Mouse (Mus musculus): Measurements from ENCODE around the gene Ing5.
A peak's percentile ranks its signal among the peaks of the same experiment; 100 is the strongest.

The Ing5 gene

GRCm38 (mm10) chr1:93802771-93803170, 994 bp upstream of the Ing5 start:
- H3K4me1 ChIP-seq (replicated peaks; ENCODE audit: low read depth, low read length) = peaks cover 73% of the 10 kb centered on the region
- H3K36me3 ChIP-seq (ENCODE audit: insufficient read depth, low read length) = peaks cover 59% of the 10 kb centered on the region
- no peaks in the 10 kb centered on the region for H3K9me3 ChIP-seq (ENCODE audit: low read length)
- H3K27me3 ChIP-seq (ENCODE audit: insufficient read depth, low read length) = no peaks in the 10 kb centered on the region
- H3K4me3 ChIP-seq (replicated peaks; ENCODE audit: low read length) = peak overlapping the region; percentile 88
- no peak for TF ChIP-seq CTCF (conservative IDR thresholded peaks at IDR 0.05; ENCODE audit: low read length)
- no peak for TF ChIP-seq POU5F1 (IDR thresholded peaks at IDR 0.05; ENCODE audit: borderline replicate concordance, low read length)
- TF ChIP-seq NANOG (IDR thresholded peaks at IDR 0.05; ENCODE audit: borderline replicate concordance, low read length) = no peak

- no peak for TF ChIP-seq NANOG (IDR thresholded peaks at IDR 0.05; ENCODE audit: borderline replicate concordance, low read length)
- no peak for TF ChIP-seq CTCF (conservative IDR thresholded peaks at IDR 0.05; ENCODE audit: low read length)
- TF ChIP-seq POU5F1 (IDR thresholded peaks at IDR 0.05; ENCODE audit: borderline replicate concordance, low read length) = no peak
Observed at GRCm38 (mm10) chr1:93804818-93805217, 1.1 kb downstream of the Ing5 start.

GRCm38 (mm10) chr1:93805221-93805951, 1.6 kb downstream of the Ing5 start:
- peaks cover 69% of the 10 kb centered on the region for H3K4me1 ChIP-seq (replicated peaks; ENCODE audit: low read depth, low read length)
- no peaks in the 10 kb centered on the region for H3K27me3 ChIP-seq (ENCODE audit: insufficient read depth, low read length)
- H3K9me3 ChIP-seq (ENCODE audit: low read length) = no peaks in the 10 kb centered on the region
- H3K4me3 ChIP-seq (replicated peaks; ENCODE audit: low read length) = peak overlapping the region; percentile 88
- H3K36me3 ChIP-seq (ENCODE audit: insufficient read depth, low read length) = peaks cover 58% of the 10 kb centered on the region
- TF ChIP-seq POU5F1 (IDR thresholded peaks at IDR 0.05; ENCODE audit: borderline replicate concordance, low read length) (no peak), NANOG (IDR thresholded peaks at IDR 0.05; ENCODE audit: borderline replicate concordance, low read length) (no peak), CTCF (conservative IDR thresholded peaks at IDR 0.05; ENCODE audit: low read length) (no peak)

More at GRCm38 (mm10) chr1:93804818-93805217, 1.1 kb downstream of the Ing5 start:
- Histone ChIP-seq H3K4me1 (replicated peaks; ENCODE audit: low read depth, low read length) (peaks cover 71% of the 10 kb centered on the region), H3K27me3 (ENCODE audit: insufficient read depth, low read length) (no peaks in the 10 kb centered on the region), H3K9me3 (ENCODE audit: low read length) (no peaks in the 10 kb centered on the region), H3K4me3 (replicated peaks; ENCODE audit: low read length) (peak overlapping the region; percentile 88), H3K36me3 (ENCODE audit: insufficient read depth, low read length) (peaks cover 58% of the 10 kb centered on the region)

GRCm38 (mm10) chr1:93808871-93809270, 5.1 kb downstream of the Ing5 start:
- Histone ChIP-seq H3K36me3 (ENCODE audit: insufficient read depth, low read length) (peaks cover 87% of the 10 kb centered on the region), H3K27me3 (ENCODE audit: insufficient read depth, low read length) (no peaks in the 10 kb centered on the region), H3K4me3 (replicated peaks; ENCODE audit: low read length) (no peak overlapping the region), H3K4me1 (replicated peaks; ENCODE audit: low read depth, low read length) (peaks cover 53% of the 10 kb centered on the region), H3K9me3 (ENCODE audit: low read length) (no peaks in the 10 kb centered on the region)
- TF ChIP-seq POU5F1 (IDR thresholded peaks at IDR 0.05; ENCODE audit: borderline replicate concordance, low read length) = no peak
- no peak for TF ChIP-seq CTCF (conservative IDR thresholded peaks at IDR 0.05; ENCODE audit: low read length)
- no peak for TF ChIP-seq NANOG (IDR thresholded peaks at IDR 0.05; ENCODE audit: borderline replicate concordance, low read length)

GRCm38 (mm10) chr1:93810011-93810410, 6.2 kb downstream of the Ing5 start:
- Histone ChIP-seq H3K27me3 (ENCODE audit: insufficient read depth, low read length) (no peaks in the 10 kb centered on the region), H3K4me1 (replicated peaks; ENCODE audit: low read depth, low read length) (peaks cover 51% of the 10 kb centered on the region), H3K36me3 (ENCODE audit: insufficient read depth, low read length) (peaks cover 96% of the 10 kb centered on the region), H3K9me3 (ENCODE audit: low read length) (no peaks in the 10 kb centered on the region), H3K4me3 (replicated peaks; ENCODE audit: low read length) (no peak overlapping the region)
- no peak for TF ChIP-seq NANOG (IDR thresholded peaks at IDR 0.05; ENCODE audit: borderline replicate concordance, low read length)
- TF ChIP-seq CTCF (conservative IDR thresholded peaks at IDR 0.05; ENCODE audit: low read length) = no peak
- TF ChIP-seq POU5F1 (IDR thresholded peaks at IDR 0.05; ENCODE audit: borderline replicate concordance, low read length) = no peak

- H3K4me3 ChIP-seq (replicated peaks; ENCODE audit: low read length) = no peak overlapping the region
- peaks cover 96% of the 10 kb centered on the region for H3K36me3 ChIP-seq (ENCODE audit: insufficient read depth, low read length)
- H3K9me3 ChIP-seq (ENCODE audit: low read length) = no peaks in the 10 kb centered on the region
- peaks cover 35% of the 10 kb centered on the region for H3K4me1 ChIP-seq (replicated peaks; ENCODE audit: low read depth, low read length)
- TF ChIP-seq NANOG (IDR thresholded peaks at IDR 0.05; ENCODE audit: borderline replicate concordance, low read length) (no peak), POU5F1 (IDR thresholded peaks at IDR 0.05; ENCODE audit: borderline replicate concordance, low read length) (no peak), CTCF (conservative IDR thresholded peaks at IDR 0.05; ENCODE audit: low read length) (no peak)
- H3K27me3 ChIP-seq (ENCODE audit: insufficient read depth, low read length) = no peaks in the 10 kb centered on the region
Observed at GRCm38 (mm10) chr1:93811495-93812039, 7.8 kb downstream of the Ing5 start.

GRCm38 (mm10) chr1:93817823-93818532, 14.2 kb downstream of the Ing5 start:
- peaks cover 9% of the 10 kb centered on the region for H3K4me1 ChIP-seq (replicated peaks; ENCODE audit: low read depth, low read length)
- no peaks in the 10 kb centered on the region for H3K9me3 ChIP-seq (ENCODE audit: low read length)
- TF ChIP-seq POU5F1 (IDR thresholded peaks at IDR 0.05; ENCODE audit: borderline replicate concordance, low read length) = no peak
- TF ChIP-seq NANOG (IDR thresholded peaks at IDR 0.05; ENCODE audit: borderline replicate concordance, low read length) = no peak
- no peak for TF ChIP-seq CTCF (conservative IDR thresholded peaks at IDR 0.05; ENCODE audit: low read length)
- H3K4me3 ChIP-seq (replicated peaks; ENCODE audit: low read length) = no peak overlapping the region
- H3K36me3 ChIP-seq (ENCODE audit: insufficient read depth, low read length) = peaks cover 98% of the 10 kb centered on the region
- no peaks in the 10 kb centered on the region for H3K27me3 ChIP-seq (ENCODE audit: insufficient read depth, low read length)

GRCm38 (mm10) chr1:93818722-93819121, 15.0 kb downstream of the Ing5 start:
- Histone ChIP-seq H3K27me3 (ENCODE audit: insufficient read depth, low read length) (no peaks in the 10 kb centered on the region), H3K4me3 (replicated peaks; ENCODE audit: low read length) (no peak overlapping the region), H3K4me1 (replicated peaks; ENCODE audit: low read depth, low read length) (peaks cover 13% of the 10 kb centered on the region), H3K36me3 (ENCODE audit: insufficient read depth, low read length) (peaks cover 91% of the 10 kb centered on the region), H3K9me3 (ENCODE audit: low read length) (no peaks in the 10 kb centered on the region)
- TF ChIP-seq CTCF (conservative IDR thresholded peaks at IDR 0.05; ENCODE audit: low read length) (no peak), NANOG (IDR thresholded peaks at IDR 0.05; ENCODE audit: borderline replicate concordance, low read length) (no peak), POU5F1 (IDR thresholded peaks at IDR 0.05; ENCODE audit: borderline replicate concordance, low read length) (no peak)
